Mouse (Mus musculus): ENCODE data around the gene 1810055G02Rik. TPM values are rescaled to one million over a fixed set of nuclear protein-coding genes. Genes with fewer than 3 reads are reported as not detected.

1810055G02Rik gene
- total RNA-seq (2014; fragmentation: Nextera tagmentation): 20.4 and 22.4 TPM in 2 replicates
- total RNA-seq (2017): 5.6 and 7.3 TPM in 2 replicates
- 10.2 and 12.5 TPM in 2 replicates for polyA plus RNA-seq (2012)

DNA sequence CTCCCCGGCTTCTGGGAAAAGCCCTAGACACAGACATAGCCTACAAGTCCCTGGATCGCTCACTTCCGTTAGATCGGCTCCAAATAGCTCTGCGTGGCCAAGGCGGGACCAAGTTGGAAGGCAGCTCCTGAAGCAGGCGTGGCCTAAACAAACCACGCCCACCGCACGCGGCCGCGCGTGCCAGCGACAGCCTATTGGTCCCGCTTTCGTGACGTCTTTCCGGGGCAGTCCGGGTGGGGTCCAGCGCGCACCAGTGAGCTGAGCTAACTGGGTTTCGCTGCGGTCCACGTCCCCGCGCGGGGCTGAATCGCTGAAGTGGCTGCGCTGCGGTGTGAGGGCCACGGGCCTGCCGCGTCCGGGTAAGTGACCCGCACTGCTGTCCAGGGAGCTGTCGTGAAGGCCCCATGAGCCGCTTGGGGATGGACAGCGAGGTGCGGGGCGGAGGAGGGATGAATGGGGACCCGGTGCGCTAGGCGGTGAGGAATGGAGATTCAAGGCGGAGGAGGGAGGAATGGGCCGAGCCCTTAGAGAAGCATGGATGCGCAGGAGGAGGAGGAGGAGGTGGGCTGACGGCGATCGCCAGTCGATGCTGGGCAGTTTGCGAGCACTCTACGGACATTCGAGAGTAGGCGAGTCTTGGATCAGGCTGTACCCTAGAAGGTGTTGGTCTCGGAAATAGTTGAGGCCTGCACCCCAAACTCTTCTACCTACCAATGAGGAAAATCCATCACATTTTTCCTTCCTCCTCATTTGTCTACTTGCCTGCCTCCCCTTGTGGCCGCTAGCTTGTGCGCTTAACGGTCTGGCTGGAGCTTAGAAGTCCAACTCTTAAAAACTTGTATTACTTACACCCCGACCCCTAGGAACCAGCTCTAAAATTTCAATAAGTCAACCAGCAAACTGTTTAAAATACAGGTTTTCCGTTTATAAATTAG is at the start of gene 1810055G02Rik:
1810055G02Rik (plus strand) TSS at position 216 of the 935 bp plus-strand sequence.
- TF ChIP-seq POLR2AphosphoS5 (IDR thresholded peaks at IDR 0.05; ENCODE audit: insufficient replicate concordance, low read depth, low read length) (no peak), CTCF (IDR thresholded peaks at IDR 0.05; ENCODE audit: low read depth, low read length) (no peak), GATA2 (IDR thresholded peaks at IDR 0.05; ENCODE audit: borderline replicate concordance, low read depth, low read length) (no peak)
- Histone ChIP-seq H3K9me3 (replicated peaks) (no peaks in the 10 kb centered on the region), H3K4me3 (ENCODE audit: low read depth, low read length) (peak within 1 kb of the TSS; percentile 95), H3K27me3 (ENCODE audit: insufficient read depth, low read length) (no peaks in the 10 kb centered on the region), H3K36me3 (replicated peaks) (peaks cover 28% of the 10 kb centered on the region), H3K4me1 (ENCODE audit: insufficient read depth, low read depth, low read length) (peaks cover 41% of the 10 kb centered on the region)
- DNase-seq (ENCODE audit: low spot score): peak; percentile 98
- ATAC-seq (ENCODE audit: extremely low read depth, insufficient number of reproducible peaks, low FRiP score, poor library complexity, severe bottlenecking): peak; percentile 91

DNA sequence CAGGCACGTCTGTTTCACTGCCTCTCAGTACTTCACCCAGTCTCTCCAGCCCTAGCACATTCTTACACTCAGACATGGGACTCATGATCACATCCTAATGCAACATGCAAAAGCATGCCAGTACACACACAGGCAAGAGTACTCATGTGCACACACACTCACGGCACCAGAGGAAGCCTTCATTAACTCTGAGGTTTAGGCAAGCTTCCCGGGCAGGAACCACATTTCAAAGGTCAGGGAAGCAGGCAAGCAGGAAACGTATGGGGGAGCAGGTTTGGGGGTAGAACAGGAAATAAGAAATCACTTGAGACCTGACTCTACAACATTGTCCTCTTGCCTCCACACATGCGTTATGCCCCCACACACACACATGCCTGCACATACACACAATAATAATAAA is 42.6 kb upstream of the 1810055G02Rik start:
- Histone ChIP-seq H3K36me3 (replicated peaks) (no peaks in the 10 kb centered on the region), H3K4me1 (ENCODE audit: insufficient read depth, low read depth, low read length) (no peaks in the 10 kb centered on the region), H3K4me3 (ENCODE audit: low read depth, low read length) (no peak overlapping the region), H3K27me3 (ENCODE audit: insufficient read depth, low read length) (no peaks in the 10 kb centered on the region; the same call in none of the 2 replicates), H3K9me3 (replicated peaks) (no peaks in the 10 kb centered on the region)
- ATAC-seq (ENCODE audit: extremely low read depth, insufficient number of reproducible peaks, low FRiP score, poor library complexity, severe bottlenecking) (no peak), DNase-seq (ENCODE audit: low spot score) (no peak)
- TF ChIP-seq POLR2AphosphoS5 (IDR thresholded peaks at IDR 0.05; ENCODE audit: insufficient replicate concordance, low read depth, low read length) (no peak), GATA1 (IDR thresholded peaks at IDR 0.05; ENCODE audit: borderline replicate concordance, low read length) (no peak), TAL1 (conservative IDR thresholded peaks at IDR 0.05; ENCODE audit: low read depth, low read length) (no peak), GATA2 (IDR thresholded peaks at IDR 0.05; ENCODE audit: borderline replicate concordance, low read depth, low read length) (no peak), CTCF (IDR thresholded peaks at IDR 0.05; ENCODE audit: low read depth, low read length) (no peak)

DNA sequence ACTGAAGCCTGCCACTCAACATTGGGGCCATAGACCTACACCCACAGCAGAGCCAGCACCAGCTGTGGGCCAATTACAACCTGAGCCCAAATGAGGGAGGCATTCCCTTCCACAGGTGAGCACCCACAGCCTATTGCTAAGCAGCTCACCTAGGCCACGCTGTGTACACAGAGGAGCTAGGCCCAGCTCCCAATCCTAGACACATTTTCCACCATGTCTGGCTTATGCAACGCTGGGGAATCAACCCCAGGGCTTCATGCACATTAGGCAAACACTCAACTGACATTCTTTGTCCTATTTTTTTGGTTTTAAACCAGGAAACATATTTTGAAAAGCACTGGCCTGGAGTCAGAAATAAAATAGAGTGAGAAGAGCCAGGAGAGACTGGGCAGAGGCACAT is 41.5 kb upstream of the 1810055G02Rik start:
- TF ChIP-seq GATA1 (IDR thresholded peaks at IDR 0.05; ENCODE audit: borderline replicate concordance, low read length) (no peak), TAL1 (conservative IDR thresholded peaks at IDR 0.05; ENCODE audit: low read depth, low read length) (no peak), POLR2AphosphoS5 (IDR thresholded peaks at IDR 0.05; ENCODE audit: insufficient replicate concordance, low read depth, low read length) (no peak), GATA2 (IDR thresholded peaks at IDR 0.05; ENCODE audit: borderline replicate concordance, low read depth, low read length) (no peak), CTCF (IDR thresholded peaks at IDR 0.05; ENCODE audit: low read depth, low read length) (no peak)
- Histone ChIP-seq H3K4me3 (ENCODE audit: low read depth, low read length) (no peak overlapping the region), H3K4me1 (ENCODE audit: insufficient read depth, low read depth, low read length) (no peaks in the 10 kb centered on the region), H3K9me3 (replicated peaks) (no peaks in the 10 kb centered on the region), H3K36me3 (replicated peaks) (no peaks in the 10 kb centered on the region), H3K27me3 (ENCODE audit: insufficient read depth, low read length) (no peaks in the 10 kb centered on the region; the same call in none of the 2 replicates)
- ATAC-seq (ENCODE audit: extremely low read depth, insufficient number of reproducible peaks, low FRiP score, poor library complexity, severe bottlenecking) (no peak), DNase-seq (ENCODE audit: low spot score) (no peak)

DNA sequence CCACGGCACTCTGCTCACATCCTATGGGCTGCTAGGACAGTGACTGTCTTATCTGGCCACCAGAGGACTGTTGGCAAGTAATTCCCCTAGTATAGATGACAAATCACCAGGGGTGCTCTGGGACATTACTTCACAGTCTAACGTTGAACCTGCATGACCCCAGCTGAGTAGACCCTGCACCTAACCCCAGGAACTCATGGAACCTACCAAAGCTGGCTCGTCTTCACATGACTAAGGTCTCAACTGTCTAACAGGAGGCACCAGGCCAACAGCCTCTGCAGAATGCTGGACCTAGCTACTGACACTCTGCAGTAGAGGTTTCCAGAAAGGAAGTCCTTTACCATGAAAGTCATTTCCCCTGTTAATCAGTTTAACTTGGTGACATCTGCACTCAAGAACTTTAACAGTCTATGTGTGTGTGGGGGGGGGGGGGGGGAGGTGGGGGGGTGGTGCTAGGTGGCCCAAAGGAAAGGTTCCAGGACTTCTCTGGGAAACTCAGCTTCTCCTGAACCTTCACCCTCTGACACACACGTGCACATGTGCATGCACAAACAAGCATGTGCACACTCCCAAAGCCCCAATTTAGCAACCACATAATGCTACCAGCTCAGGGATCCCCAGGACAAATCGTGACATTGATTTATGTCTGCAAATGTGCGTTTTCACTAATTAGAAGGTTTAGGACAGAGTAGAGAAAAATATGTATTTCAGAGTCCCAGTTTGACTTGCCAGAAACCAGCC is 40.8 kb upstream of the 1810055G02Rik start:
- no peak for ATAC-seq (ENCODE audit: extremely low read depth, insufficient number of reproducible peaks, low FRiP score, poor library complexity, severe bottlenecking)
- Histone ChIP-seq H3K9me3 (replicated peaks) (no peaks in the 10 kb centered on the region), H3K36me3 (replicated peaks) (no peaks in the 10 kb centered on the region), H3K4me3 (ENCODE audit: low read depth, low read length) (no peak overlapping the region), H3K27me3 (ENCODE audit: insufficient read depth, low read length) (no peaks in the 10 kb centered on the region; the same call in none of the 2 replicates), H3K4me1 (ENCODE audit: insufficient read depth, low read depth, low read length) (no peaks in the 10 kb centered on the region)
- TF ChIP-seq CTCF (IDR thresholded peaks at IDR 0.05; ENCODE audit: low read depth, low read length) (no peak), POLR2AphosphoS5 (IDR thresholded peaks at IDR 0.05; ENCODE audit: insufficient replicate concordance, low read depth, low read length) (no peak), GATA2 (IDR thresholded peaks at IDR 0.05; ENCODE audit: borderline replicate concordance, low read depth, low read length) (no peak)
- no peak for DNase-seq (ENCODE audit: low spot score)

DNA sequence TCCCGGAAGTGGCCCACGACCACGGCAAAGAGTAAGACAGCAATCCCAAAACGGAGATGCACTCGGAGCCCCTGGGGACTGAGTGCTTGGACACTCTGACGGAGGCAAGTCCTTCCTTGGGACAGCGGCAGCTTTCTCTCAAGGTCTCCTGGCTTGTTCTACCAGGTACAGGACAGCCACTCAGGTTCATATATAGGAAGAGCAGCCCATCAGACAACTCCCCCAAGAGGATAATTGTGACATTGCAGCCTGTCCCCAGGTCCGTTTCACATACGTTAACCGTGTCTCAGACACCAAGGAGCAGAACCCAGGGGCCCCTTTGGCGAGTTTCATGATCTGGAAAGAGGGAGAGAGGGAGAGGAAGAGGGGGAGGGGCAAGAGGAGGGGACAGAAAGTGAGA is 40.1 kb upstream of the 1810055G02Rik start:
- no peak for DNase-seq (ENCODE audit: low spot score)
- Histone ChIP-seq H3K4me1 (ENCODE audit: insufficient read depth, low read depth, low read length) (no peaks in the 10 kb centered on the region), H3K4me3 (ENCODE audit: low read depth, low read length) (no peak overlapping the region), H3K27me3 (ENCODE audit: insufficient read depth, low read length) (no peaks in the 10 kb centered on the region; the same call in none of the 2 replicates), H3K36me3 (replicated peaks) (no peaks in the 10 kb centered on the region), H3K9me3 (replicated peaks) (0 out of 2 replicates have a peak, but pooled peaks cover 2% of the 10 kb centered on the region)
- no peak for ATAC-seq (ENCODE audit: extremely low read depth, insufficient number of reproducible peaks, low FRiP score, poor library complexity, severe bottlenecking)
- TF ChIP-seq GATA1 (IDR thresholded peaks at IDR 0.05; ENCODE audit: borderline replicate concordance, low read length): no peak
- no peak for TF ChIP-seq CTCF (IDR thresholded peaks at IDR 0.05; ENCODE audit: low read depth, low read length)
- no peak for TF ChIP-seq GATA2 (IDR thresholded peaks at IDR 0.05; ENCODE audit: borderline replicate concordance, low read depth, low read length)
- TF ChIP-seq TAL1 (conservative IDR thresholded peaks at IDR 0.05; ENCODE audit: low read depth, low read length): no peak
- TF ChIP-seq POLR2AphosphoS5 (IDR thresholded peaks at IDR 0.05; ENCODE audit: insufficient replicate concordance, low read depth, low read length): no peak

DNA sequence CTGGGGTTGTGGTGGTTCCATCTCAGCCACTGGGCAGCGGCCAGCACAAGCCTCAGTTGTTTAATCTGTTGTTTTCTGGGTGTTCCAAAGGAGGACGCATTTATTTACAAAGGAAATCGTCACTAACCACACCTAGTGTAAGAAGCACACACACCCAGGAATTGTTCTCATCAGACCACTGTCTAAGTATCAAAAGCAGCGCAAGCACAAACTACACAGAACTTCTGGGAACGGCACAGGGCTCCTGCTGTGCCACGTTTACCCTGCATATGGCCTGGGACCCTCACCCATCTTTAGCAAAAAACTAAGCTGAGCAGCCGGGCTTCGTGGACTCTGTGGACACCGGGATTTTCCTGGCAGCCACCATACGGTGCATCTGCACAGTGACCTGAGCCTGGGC is 39.5 kb upstream of the 1810055G02Rik start:
- DNase-seq (ENCODE audit: low spot score): no peak
- Histone ChIP-seq H3K36me3 (replicated peaks) (no peaks in the 10 kb centered on the region), H3K4me1 (ENCODE audit: insufficient read depth, low read depth, low read length) (no peaks in the 10 kb centered on the region), H3K4me3 (ENCODE audit: low read depth, low read length) (no peak overlapping the region), H3K9me3 (replicated peaks) (peaks cover 7% of the 10 kb centered on the region; the same call in 1 of the 2 replicates), H3K27me3 (ENCODE audit: insufficient read depth, low read length) (no peaks in the 10 kb centered on the region; the same call in none of the 2 replicates)
- no peak for ATAC-seq (ENCODE audit: extremely low read depth, insufficient number of reproducible peaks, low FRiP score, poor library complexity, severe bottlenecking)
- TF ChIP-seq GATA2 (IDR thresholded peaks at IDR 0.05; ENCODE audit: borderline replicate concordance, low read depth, low read length): no peak

All from G1E (cell line).